Mouse (Mus musculus) cortical plate, adult 2 months (tissue): ENCODE data around the gene H2al1e.
"Not testable (repeated sequence)": the region's sequence is repeated elsewhere in the genome, so short reads cannot be mapped to it uniquely, and the experiment has no call there.

Source experiments
- CTCF ChIP-seq: fragments of 200-500 bp; IDR thresholded peaks from 2 replicates; pipeline ENCODE4 v1.5.1; 2011; ENCODE audit warnings: mild to moderate bottlenecking, control low read depth, low read length; ENCODE audit not compliant: insufficient read depth; ENCODE audit errors: extremely low read depth
- POLR2A ChIP-seq: fragments of 200-500 bp; IDR thresholded peaks from 2 replicates; pipeline ENCODE4 v1.6.1; 2011; ENCODE audit warnings: mild to moderate bottlenecking, low read length, control low read depth; ENCODE audit not compliant: insufficient read depth; ENCODE audit errors: extremely low read depth

GRCm38 (mm10) chrX:11321192-11321591, 9.5 kb downstream of the H2al1e start, which contains the start of gene H2al1h:
- TF ChIP-seq CTCF, POLR2A: not testable (repeated sequence)
